Mouse (Mus musculus) small intestine, adult 2 months (tissue): ENCODE data around the gene Bicra.

Experiments
- CTCF ChIP-seq: fragments of 200-500 bp; IDR thresholded peaks from 2 replicates; pipeline ENCODE4 v1.5.1; 2012; ENCODE audit warnings: low read depth, mild to moderate bottlenecking, control low read depth, inconsistent platforms, low read length, moderate library complexity, mixed read lengths; ENCODE audit not compliant: insufficient replicate concordance, insufficient read length; ENCODE audit errors: extremely low read depth
- POLR2A ChIP-seq: fragments of 200-500 bp; IDR thresholded peaks from 2 replicates; pipeline ENCODE4 v1.6.1; 2012; ENCODE audit warnings: low read depth, mild to moderate bottlenecking, control low read depth, inconsistent platforms, low read length, moderate library complexity

DNA sequence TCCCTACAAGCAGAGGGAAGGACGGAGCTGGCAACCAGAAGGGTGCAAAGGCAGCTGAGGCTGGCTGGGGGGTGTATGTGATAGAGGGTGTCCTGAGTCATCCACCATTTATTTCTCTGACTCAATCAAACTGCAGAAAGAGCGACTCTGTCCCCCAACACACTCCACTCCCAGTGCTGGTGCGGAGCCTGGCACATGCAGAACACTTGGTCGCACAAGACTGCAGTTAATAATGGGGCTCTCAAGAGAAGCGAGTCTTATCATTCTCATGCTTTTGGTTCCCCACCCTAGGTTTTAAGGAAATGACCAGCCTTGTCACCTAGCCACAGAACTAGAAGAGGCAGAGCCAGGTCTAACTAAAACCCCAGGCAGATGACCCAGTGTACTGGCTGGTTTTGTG, 8.4 kb downstream of the Bicra start:
- no peak for TF ChIP-seq CTCF
- TF ChIP-seq POLR2A, result no peak
